Mouse (Mus musculus): Measurements from ENCODE around the gene Cmtm6. TPM values are rescaled to one million over a fixed set of nuclear protein-coding genes. Genes with fewer than 3 reads are reported as not detected.
"Not testable (repeated sequence)": the region's sequence is repeated elsewhere in the genome, so short reads cannot be mapped to it uniquely, and the experiment has no call there.

Gene Cmtm6
- polyA plus RNA-seq, 1 experiment from 2014 or later: 26.0 TPM

GRCm38 (mm10) chr9:114695662-114696061 is 35.3 kb upstream of the Cmtm6 start:
- ATAC-seq (ENCODE audit: low FRiP score): not testable (repeated sequence)
- 95% methylated on average over 7 of the region's 8 CpGs for WGBS

GRCm38 (mm10) chr9:114697072-114697471 is 33.8 kb upstream of the Cmtm6 start:
- Histone ChIP-seq H3K36me3 (ENCODE audit: control insufficient read depth, insufficient read depth, low read length) (peaks cover 13% of the 10 kb centered on the region; the same call in 1 of the 2 replicates), H3K27ac (ENCODE audit: low read depth, low read length) (no peak overlapping the region), H3K9ac (ENCODE audit: low read length) (no peak overlapping the region), H3K9me3 (ENCODE audit: control insufficient read depth, low read length) (no peaks in the 10 kb centered on the region), H3K27me3 (ENCODE audit: control insufficient read depth, insufficient read depth, low read length) (no peaks in the 10 kb centered on the region), H3K4me2 (no peak overlapping the region), H3K4me3 (ENCODE audit: low read depth, low read length) (no peak overlapping the region), H3K4me1 (ENCODE audit: control insufficient read depth, insufficient read depth, low read length) (no peaks in the 10 kb centered on the region)
- no peak for ATAC-seq (ENCODE audit: low FRiP score)
- DNase-seq (ENCODE audit: low spot score, missing footprints): no peak
- WGBS: 91% methylated on average over 4 of the region's 4 CpGs

More at GRCm38 (mm10) chr9:114695662-114696061, 35.3 kb upstream of the Cmtm6 start:
- DNase-seq (ENCODE audit: low spot score, missing footprints); H3K9ac ChIP-seq (ENCODE audit: low read length); H3K9me3 ChIP-seq (ENCODE audit: control insufficient read depth, low read length); H3K4me2 ChIP-seq; H3K4me1 ChIP-seq (ENCODE audit: control insufficient read depth, insufficient read depth, low read length); H3K27ac ChIP-seq (ENCODE audit: low read depth, low read length); H3K27me3 ChIP-seq (ENCODE audit: control insufficient read depth, insufficient read depth, low read length); H3K4me3 ChIP-seq (ENCODE audit: low read depth, low read length): not testable (repeated sequence)
- H3K36me3 ChIP-seq (ENCODE audit: control insufficient read depth, insufficient read depth, low read length): peaks cover 13% of the 10 kb centered on the region; the same call in 1 of the 2 replicates

- Histone ChIP-seq H3K4me2 (no peak overlapping the region), H3K36me3 (ENCODE audit: control insufficient read depth, insufficient read depth, low read length) (peaks cover 7% of the 10 kb centered on the region; the same call in 1 of the 2 replicates), H3K27me3 (ENCODE audit: control insufficient read depth, insufficient read depth, low read length) (no peaks in the 10 kb centered on the region), H3K4me3 (ENCODE audit: low read depth, low read length) (no peak overlapping the region), H3K4me1 (ENCODE audit: control insufficient read depth, insufficient read depth, low read length) (no peaks in the 10 kb centered on the region), H3K9me3 (ENCODE audit: control insufficient read depth, low read length) (no peaks in the 10 kb centered on the region), H3K27ac (ENCODE audit: low read depth, low read length) (no peak overlapping the region), H3K9ac (ENCODE audit: low read length) (no peak overlapping the region)
- ATAC-seq (ENCODE audit: low FRiP score) (no peak), DNase-seq (ENCODE audit: low spot score, missing footprints) (no peak)
- WGBS: 88% methylated on average over 5 of the region's 5 CpGs
These were observed 33.0 kb upstream of the Cmtm6 start for GRCm38 (mm10) chr9:114697926-114698325.

GRCm38 (mm10) chr9:114699262-114699661 is 31.7 kb upstream of the Cmtm6 start:
- no peak overlapping the region for H3K4me3 ChIP-seq (ENCODE audit: low read depth, low read length)
- 81% methylated on average over 6 of the region's 6 CpGs for WGBS
- H3K36me3 ChIP-seq (ENCODE audit: control insufficient read depth, insufficient read depth, low read length): peaks cover 7% of the 10 kb centered on the region; the same call in 1 of the 2 replicates
- H3K27me3 ChIP-seq (ENCODE audit: control insufficient read depth, insufficient read depth, low read length): no peaks in the 10 kb centered on the region
- no peak overlapping the region for H3K9ac ChIP-seq (ENCODE audit: low read length)
- H3K27ac ChIP-seq (ENCODE audit: low read depth, low read length): no peak overlapping the region
- H3K4me2 ChIP-seq: no peak overlapping the region
- no peaks in the 10 kb centered on the region for H3K4me1 ChIP-seq (ENCODE audit: control insufficient read depth, insufficient read depth, low read length)
- DNase-seq (ENCODE audit: low spot score, missing footprints) (no peak), ATAC-seq (ENCODE audit: low FRiP score) (no peak)
- no peaks in the 10 kb centered on the region for H3K9me3 ChIP-seq (ENCODE audit: control insufficient read depth, low read length)

GRCm38 (mm10) chr9:114699882-114700665 is 30.8 kb upstream of the Cmtm6 start:
- peaks cover 5% of the 10 kb centered on the region; the same call in 1 of the 2 replicates for H3K36me3 ChIP-seq (ENCODE audit: control insufficient read depth, insufficient read depth, low read length)
- DNase-seq (ENCODE audit: low spot score, missing footprints) (no peak), ATAC-seq (ENCODE audit: low FRiP score) (no peak)
- H3K9ac ChIP-seq (ENCODE audit: low read length): no peak overlapping the region
- H3K27ac ChIP-seq (ENCODE audit: low read depth, low read length): no peak overlapping the region
- H3K9me3 ChIP-seq (ENCODE audit: control insufficient read depth, low read length): no peaks in the 10 kb centered on the region
- no peaks in the 10 kb centered on the region for H3K27me3 ChIP-seq (ENCODE audit: control insufficient read depth, insufficient read depth, low read length)
- H3K4me3 ChIP-seq (ENCODE audit: low read depth, low read length): no peak overlapping the region
- H3K4me2 ChIP-seq: no peak overlapping the region
- no peaks in the 10 kb centered on the region for H3K4me1 ChIP-seq (ENCODE audit: control insufficient read depth, insufficient read depth, low read length)
- whole genome bisulfite sequencing: 91% methylated on average over 13 of the region's 16 CpGs

GRCm38 (mm10) chr9:114701031-114701430 is 29.9 kb upstream of the Cmtm6 start:
- H3K9me3 ChIP-seq (ENCODE audit: control insufficient read depth, low read length): no peaks in the 10 kb centered on the region; the same call in 1 of the 2 replicates
- H3K27me3 ChIP-seq (ENCODE audit: control insufficient read depth, insufficient read depth, low read length): no peaks in the 10 kb centered on the region
- H3K9ac ChIP-seq (ENCODE audit: low read length): no peak overlapping the region
- no peaks in the 10 kb centered on the region for H3K4me1 ChIP-seq (ENCODE audit: control insufficient read depth, insufficient read depth, low read length)
- H3K36me3 ChIP-seq (ENCODE audit: control insufficient read depth, insufficient read depth, low read length): peaks cover 13% of the 10 kb centered on the region
- DNase-seq (ENCODE audit: low spot score, missing footprints): peak; percentile 75
- 96% methylated on average over 2 of the region's 2 CpGs for WGBS
- H3K4me2 ChIP-seq: no peak overlapping the region
- no peak overlapping the region for H3K4me3 ChIP-seq (ENCODE audit: low read depth, low read length)
- no peak for ATAC-seq (ENCODE audit: low FRiP score)
- no peak overlapping the region for H3K27ac ChIP-seq (ENCODE audit: low read depth, low read length)

- Histone ChIP-seq H3K4me3 (ENCODE audit: low read depth, low read length) (no peak overlapping the region), H3K27me3 (ENCODE audit: control insufficient read depth, insufficient read depth, low read length) (no peaks in the 10 kb centered on the region), H3K9me3 (ENCODE audit: control insufficient read depth, low read length) (no peaks in the 10 kb centered on the region; the same call in 1 of the 2 replicates), H3K36me3 (ENCODE audit: control insufficient read depth, insufficient read depth, low read length) (peaks cover 14% of the 10 kb centered on the region), H3K4me1 (ENCODE audit: control insufficient read depth, insufficient read depth, low read length) (no peaks in the 10 kb centered on the region), H3K27ac (ENCODE audit: low read depth, low read length) (no peak overlapping the region), H3K4me2 (no peak overlapping the region), H3K9ac (ENCODE audit: low read length) (no peak overlapping the region)
- ATAC-seq (ENCODE audit: low FRiP score) (no peak), DNase-seq (ENCODE audit: low spot score, missing footprints) (no peak)
- 90% methylated on average over 4 of the region's 4 CpGs for WGBS
These were observed 29.0 kb upstream of the Cmtm6 start for GRCm38 (mm10) chr9:114701921-114702320.

GRCm38 (mm10) chr9:114707805-114708204 is 23.1 kb upstream of the Cmtm6 start:
- H3K27me3 ChIP-seq (ENCODE audit: control insufficient read depth, insufficient read depth, low read length): no peaks in the 10 kb centered on the region
- DNase-seq (ENCODE audit: low spot score, missing footprints) (no peak), ATAC-seq (ENCODE audit: low FRiP score) (no peak)
- no peak overlapping the region for H3K4me2 ChIP-seq
- no peak overlapping the region for H3K27ac ChIP-seq (ENCODE audit: low read depth, low read length)
- H3K36me3 ChIP-seq (ENCODE audit: control insufficient read depth, insufficient read depth, low read length): peaks cover 23% of the 10 kb centered on the region
- H3K9me3 ChIP-seq (ENCODE audit: control insufficient read depth, low read length): no peaks in the 10 kb centered on the region; the same call in 1 of the 2 replicates
- no peak overlapping the region for H3K9ac ChIP-seq (ENCODE audit: low read length)
- 96% methylated on average over 4 of the region's 4 CpGs for whole genome bisulfite sequencing
- H3K4me1 ChIP-seq (ENCODE audit: control insufficient read depth, insufficient read depth, low read length): no peaks in the 10 kb centered on the region
- H3K4me3 ChIP-seq (ENCODE audit: low read depth, low read length): no peak overlapping the region

GRCm38 (mm10) chr9:114710345-114710744 is 20.6 kb upstream of the Cmtm6 start:
- H3K27ac ChIP-seq (ENCODE audit: low read depth, low read length): no peak overlapping the region
- no peaks in the 10 kb centered on the region for H3K27me3 ChIP-seq (ENCODE audit: control insufficient read depth, insufficient read depth, low read length)
- peaks cover 24% of the 10 kb centered on the region for H3K36me3 ChIP-seq (ENCODE audit: control insufficient read depth, insufficient read depth, low read length)
- ATAC-seq (ENCODE audit: low FRiP score) (no peak), DNase-seq (ENCODE audit: low spot score, missing footprints) (no peak)
- WGBS: 83% methylated on average over 7 of the region's 7 CpGs
- H3K4me2 ChIP-seq: no peak overlapping the region
- H3K9ac ChIP-seq (ENCODE audit: low read length): no peak overlapping the region
- no peaks in the 10 kb centered on the region; the same call in 1 of the 2 replicates for H3K9me3 ChIP-seq (ENCODE audit: control insufficient read depth, low read length)
- H3K4me1 ChIP-seq (ENCODE audit: control insufficient read depth, insufficient read depth, low read length): no peaks in the 10 kb centered on the region
- no peak overlapping the region for H3K4me3 ChIP-seq (ENCODE audit: low read depth, low read length)

All from midbrain, embryonic 11.5 days (tissue).